In the genomic region with DNA sequence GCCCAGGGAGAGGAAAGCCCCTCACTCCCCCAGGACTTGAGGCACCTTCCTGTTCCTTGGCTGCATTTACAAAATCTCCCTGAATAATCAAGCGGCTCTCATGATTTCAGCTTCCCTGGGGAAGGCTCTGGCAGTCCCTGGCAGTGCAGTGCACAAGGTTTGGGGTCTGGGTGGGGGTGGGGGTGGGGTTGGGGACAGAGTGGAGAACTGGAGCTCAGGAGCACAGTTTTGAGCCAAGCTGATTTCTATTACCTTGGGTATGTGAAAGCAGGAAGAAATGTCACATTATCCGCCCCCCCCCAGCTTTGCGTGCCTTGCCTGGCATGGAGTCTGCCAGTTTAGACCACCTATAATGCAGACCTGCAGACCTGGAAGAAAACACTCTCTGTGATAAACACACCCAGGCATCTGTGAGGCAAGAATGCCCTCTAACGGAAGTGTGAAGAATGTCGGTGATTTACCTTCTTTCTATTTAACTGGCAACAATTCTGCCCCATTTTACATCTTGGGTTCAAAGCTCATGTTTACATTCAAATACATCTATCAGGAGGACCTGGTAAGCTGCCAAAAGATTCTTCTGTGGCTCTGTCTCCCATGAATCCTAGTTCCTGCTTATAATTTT, we compare ENCODE assay signal across 9 mouse cellular contexts.
A peak's percentile ranks its signal among the peaks of the same experiment; 100 is the strongest.
DNase-seq lines count a peak whose midpoint lies in the region; ATAC-seq and TF ChIP-seq lines count a peak whose summit lies in the region.
"Had no signal": no experiment of that assay in that cellular context is flagged by ENCODE, and none has a peak within 500 bp of the region (broad histone marks: within the 10 kb centered on the region; RNA-seq: fewer than 3 reads in every experiment).

No protein-coding gene starts in this region.

- DNase-seq in heart, postnatal 4 days: peak; percentile 20
- no peak for DNase-seq in heart, postnatal 36 days
- peak; percentile 22 for DNase-seq in A20 (ENCODE audit: low read depth, low spot score)
- no peak for DNase-seq in thymus, adult 18-20 months
- no peak for DNase-seq in left cerebral cortex, adult 8-10 months (ENCODE audit: low spot score in 2 of 2)
- DNase-seq in gastrocnemius, postnatal 14 days: no peak

- intact Hi-C loops in heart, postnatal 36 days (cut with DNase I): loop anchor here (5.0 to 10.0 kb wide), 6 partner anchors 291 to 1126 kb away; partner anchors contain the start of genes Ccdc91 and Pthlh
- intact Hi-C loops in gastrocnemius, postnatal 14 days (cut with DNase I; ENCODE audit: low total_unique reads): no loop called here

- ATAC-seq in intestine, embryonic 16.5 days: peak; percentile 83

- WGBS in intestine, embryonic 16.5 days: 29% methylated on average over 5 of the region's 5 CpGs

- H3K4me1 ChIP-seq in cortical plate, adult 2 months (ENCODE audit: control insufficient read depth, insufficient read depth, low read length): no peaks in the 10 kb centered on the region; the same call in 1 of the 2 replicates
- H3K4me1 ChIP-seq in intestine, embryonic 16.5 days (ENCODE audit: control insufficient read depth, insufficient read depth, low read length): peaks cover 6% of the 10 kb centered on the region; the same call in 1 of the 2 replicates

- H3K4me2 ChIP-seq in intestine, embryonic 16.5 days (ENCODE audit: low read depth, low read length): no peak overlapping the region

- no peak overlapping the region for H3K9ac ChIP-seq in intestine, embryonic 16.5 days (ENCODE audit: low read depth, low read length)

- no peaks in the 10 kb centered on the region for H3K27me3 ChIP-seq in intestine, embryonic 16.5 days (replicated peaks; ENCODE audit: control insufficient read depth, insufficient read depth, low read length)

- no peak overlapping the region for H3K4me3 ChIP-seq in cortical plate, adult 2 months (ENCODE audit: insufficient read depth, low read length)
- no peak overlapping the region for H3K4me3 ChIP-seq in intestine, embryonic 16.5 days (ENCODE audit: low read length)
- H3K4me3 ChIP-seq: erythroblast, embryonic 14.5 days had no signal

- no peaks in the 10 kb centered on the region for H3K9me3 ChIP-seq in intestine, embryonic 16.5 days (ENCODE audit: control insufficient read depth, low read length)

- TF ChIP-seq POLR2A in cortical plate, adult 2 months (IDR thresholded peaks at IDR 0.05; ENCODE audit: extremely low read depth, insufficient read depth, low read length): no peak

- no peaks in the 10 kb centered on the region for H3K36me3 ChIP-seq in intestine, embryonic 16.5 days (ENCODE audit: control insufficient read depth, insufficient read depth, low read length)

- H3K27ac ChIP-seq in cortical plate, adult 2 months (ENCODE audit: insufficient read depth, low read length): no peak overlapping the region
- peak overlapping the region; percentile 39; the same call in 1 of the 2 replicates for H3K27ac ChIP-seq in intestine, embryonic 16.5 days (ENCODE audit: low read length)

- TF ChIP-seq CTCF in cortical plate, adult 2 months (IDR thresholded peaks at IDR 0.05; ENCODE audit: extremely low read depth, insufficient read depth, low read length): peak; percentile 48; the same call in 1 of the 2 replicates

Comparison
In these comparisons a context has a peak if more than half of its experiments do, and no peak if none do; other contexts are left out.
1. DNase-seq: peak in heart, postnatal 4 days (single experiment) and A20 (single experiment); none in heart, postnatal 36 days (0 of 2), thymus, adult 18-20 months (0 of 2), left cerebral cortex, adult 8-10 months (0 of 2) and gastrocnemius, postnatal 14 days (single experiment).